Mouse (Mus musculus) forebrain, embryonic 16.5 days (tissue): ENCODE results near the gene Dctn3. TPM values are rescaled to one million over a fixed set of nuclear protein-coding genes. Genes with fewer than 3 reads are reported as not detected.
"Not testable (repeated sequence)": the region's sequence is repeated elsewhere in the genome, so short reads cannot be mapped to it uniquely, and the experiment has no call there.

ENCODE experiments used
- ATAC-seq: fragments of 200-750 bp; cut with Nextera tagmentation; 2 replicates; pipeline ENCODE4 v1.8.0; 2017; ENCODE audit warnings: mild to moderate bottlenecking, moderate library complexity
- H3K27ac ChIP-seq: fragments of 300-500 bp; sonication (generic); 2 replicates; pipeline ENCODE4 v1.5.1; 2014; ENCODE audit warnings: low read length, control low read depth
- H3K27me3 ChIP-seq: fragments of 300-500 bp; sonication (generic); replicated peaks from 2 replicates; pipeline ENCODE4 v1.6.1; 2014; ENCODE audit warnings: low read length; ENCODE audit not compliant: control insufficient read depth, insufficient read depth
- H3K36me3 ChIP-seq: fragments of 300-500 bp; sonication (generic); 2 replicates; pipeline ENCODE4 v1.6.1; 2014; ENCODE audit not compliant: control insufficient read depth, insufficient read depth
- H3K4me1 ChIP-seq: fragments of 300-500 bp; sonication (generic); replicated peaks from 2 replicates; pipeline ENCODE4 v1.6.1; 2014; ENCODE audit warnings: low read length; ENCODE audit not compliant: control insufficient read depth, insufficient read depth
- H3K4me2 ChIP-seq: fragments of 300-500 bp; sonication (generic); 2 replicates; pipeline ENCODE4 v1.6.1; 2014; ENCODE audit warnings: mild to moderate bottlenecking, low read length, control low read depth
- H3K4me3 ChIP-seq: fragments of 300-500 bp; sonication (generic); replicated peaks from 2 replicates; pipeline ENCODE4 v1.5.1; 2014; ENCODE audit warnings: mild to moderate bottlenecking, low read length, control low read depth
- H3K9ac ChIP-seq: fragments of 300-500 bp; sonication (generic); replicated peaks from 2 replicates; pipeline ENCODE4 v1.6.1; 2014; ENCODE audit warnings: low read depth, low read length, control low read depth
- H3K9me3 ChIP-seq: fragments of 300-500 bp; sonication (generic); 2 replicates; pipeline ENCODE4 v1.6.1; 2016; ENCODE audit warnings: low read length; ENCODE audit not compliant: control insufficient read depth
- WGBS: fragments of 180-500 bp; shearing (Covaris S2); extraction: QIAGEN DNeasy Blood & Tissue Kit; methylation state at CpG from one replicate; pipeline ENCODE4 v1.1.7; 2014; 5-methylcytosine and 5-hydroxymethylcytosine counted together
- polyA plus RNA-seq: library from polyadenylated mRNA; unstranded; fragments of >200 nt; fragmentation: Nextera tagmentation; extraction: Ambion mirVana; gene quantifications from 2 replicates; pipeline ENCODE4 v1.2.1, GENCODE M21; 2015

Gene Dctn3
- polyA plus RNA-seq, 1 experiment from 2014 or later = 315 TPM

DNA sequence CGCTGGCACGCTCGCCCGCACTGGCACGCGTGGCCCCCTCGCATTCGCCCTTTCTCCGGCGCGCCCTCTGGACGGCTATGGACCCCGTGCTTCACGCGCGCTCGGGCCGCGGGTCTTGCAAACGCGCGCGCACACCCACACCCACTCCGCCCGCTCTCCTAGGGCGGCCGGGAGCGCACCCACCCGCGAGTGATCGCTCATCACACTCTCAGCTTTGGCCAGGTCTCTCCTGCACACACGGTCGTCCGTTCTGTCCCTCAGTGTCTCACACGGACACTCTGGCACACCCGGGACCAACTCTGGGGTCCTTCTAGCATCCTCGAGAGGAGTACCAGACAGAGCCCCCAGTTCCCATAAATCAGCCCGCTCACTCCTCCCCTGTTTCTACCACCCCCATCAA, 27.2 kb downstream of the Dctn3 start:
- ATAC-seq, H3K9ac ChIP-seq, H3K9me3 ChIP-seq, H3K27me3 ChIP-seq, H3K4me1 ChIP-seq, H3K36me3 ChIP-seq, H3K27ac ChIP-seq: not testable (repeated sequence)
- H3K4me2 ChIP-seq = peak overlapping the region; percentile 25; the same call in 1 of the 2 replicates
- WGBS = 4% methylated on average over 12 of the region's 38 CpGs
- H3K4me3 ChIP-seq = peak overlapping the region; percentile 25; the same call in 1 of the 2 replicates

- not testable (repeated sequence) for H3K36me3 ChIP-seq, H3K27ac ChIP-seq, H3K4me1 ChIP-seq, H3K9me3 ChIP-seq, ATAC-seq, H3K9ac ChIP-seq, H3K4me3 ChIP-seq, H3K27me3 ChIP-seq
- peak overlapping the region; percentile 11; the same call in 1 of the 2 replicates for H3K4me2 ChIP-seq
- 3% methylated on average over 4 of the region's 4 CpGs for WGBS
Observed at GRCm38 (mm10) chr4:41693511-41693910, 29.5 kb downstream of the Dctn3 start.

- no CpG with 5 or more reads among the region's 4 CpGs for WGBS
- not testable (repeated sequence) for H3K9me3 ChIP-seq, H3K27me3 ChIP-seq, ATAC-seq, H3K4me1 ChIP-seq, H3K9ac ChIP-seq, H3K4me3 ChIP-seq, H3K36me3 ChIP-seq, H3K27ac ChIP-seq, H3K4me2 ChIP-seq
Observed at GRCm38 (mm10) chr4:41690014-41690413, 33.0 kb downstream of the Dctn3 start.

DNA sequence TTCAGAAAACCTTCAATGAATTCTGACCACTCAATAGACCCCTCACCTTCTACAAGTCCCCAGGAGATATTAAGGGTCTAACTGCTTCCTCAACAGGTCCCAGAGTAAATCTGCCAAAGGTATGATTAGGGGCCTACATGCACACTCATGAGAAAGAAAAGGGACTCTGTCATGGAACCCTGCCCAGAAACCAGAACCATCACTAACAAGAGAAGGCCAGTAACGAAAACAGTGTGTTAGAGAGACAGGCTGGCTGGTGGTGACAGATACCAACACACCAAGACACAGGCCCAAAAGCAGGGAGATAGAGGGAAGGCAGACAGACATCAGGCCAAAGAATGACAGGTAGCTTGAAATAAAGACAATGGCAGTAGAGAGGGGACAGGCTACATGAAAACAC, 34.4 kb downstream of the Dctn3 start:
- not testable (repeated sequence) for H3K27me3 ChIP-seq, H3K36me3 ChIP-seq, H3K9ac ChIP-seq, H3K4me1 ChIP-seq, H3K9me3 ChIP-seq, H3K27ac ChIP-seq, H3K4me2 ChIP-seq, ATAC-seq, H3K4me3 ChIP-seq
- 16% methylated on average over 1 of the region's 1 CpGs for WGBS

- H3K4me2 ChIP-seq, H3K9ac ChIP-seq, H3K9me3 ChIP-seq, H3K27me3 ChIP-seq, H3K36me3 ChIP-seq, H3K27ac ChIP-seq, H3K4me3 ChIP-seq: not testable (repeated sequence)
- H3K4me1 ChIP-seq = peaks cover 23% of the 10 kb centered on the region
- 11% methylated on average over 9 of the region's 10 CpGs for WGBS
- ATAC-seq = peak; percentile 13
Observed at GRCm38 (mm10) chr4:41685882-41686492, 37.0 kb downstream of the Dctn3 start.

DNA sequence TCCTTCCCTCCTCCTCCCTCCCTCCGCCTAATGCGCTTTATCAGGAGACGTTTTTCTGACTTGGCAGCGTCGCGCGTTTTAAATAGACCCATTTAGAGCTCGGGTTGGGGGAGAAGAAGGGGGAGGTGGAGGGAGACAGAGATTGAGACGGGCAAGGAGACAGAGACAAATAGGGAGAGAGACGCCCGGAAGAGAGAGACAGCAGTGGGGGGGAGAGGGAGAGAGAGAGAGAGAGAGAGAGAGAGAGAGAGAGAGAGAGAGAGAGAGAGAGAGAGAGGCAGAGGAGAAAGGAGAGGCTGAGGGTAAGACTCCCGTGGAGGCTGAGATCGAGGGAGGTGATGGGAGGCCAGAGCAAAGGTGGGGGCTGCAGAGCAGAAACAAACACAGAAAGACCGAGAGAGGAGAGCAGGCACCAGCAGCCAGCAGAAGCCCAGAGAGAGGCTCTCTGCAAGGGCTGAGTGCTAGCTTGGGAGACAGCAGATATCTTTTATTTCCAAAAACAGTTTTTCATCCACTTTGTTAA, 38.0 kb downstream of the Dctn3 start:
- WGBS = under 1% methylated on average over 14 of the region's 14 CpGs
- ATAC-seq = peak; percentile 16
- H3K36me3 ChIP-seq = not testable (repeated sequence)

GRCm38 (mm10) chr4:41684131-41684930, 38.6 kb downstream of the Dctn3 start:
- not testable (repeated sequence) for H3K27me3 ChIP-seq, H3K9ac ChIP-seq, H3K36me3 ChIP-seq, H3K9me3 ChIP-seq
- Histone ChIP-seq H3K4me3 (0 out of 2 replicates have a peak overlapping the region, but pooled peaks have one; percentile 6), H3K4me2 (peak overlapping the region; percentile 26), H3K27ac (peak overlapping the region; percentile 73), H3K4me1 (peaks cover 38% of the 10 kb centered on the region)
- 4% methylated on average over 18 of the region's 27 CpGs for WGBS
- ATAC-seq = peak; percentile 15

More for the DNA sequence above, 38.0 kb downstream of the Dctn3 start:
- Histone ChIP-seq H3K4me1 (peaks cover 32% of the 10 kb centered on the region), H3K27ac (peak overlapping the region; percentile 44; the same call in 1 of the 2 replicates)
- not testable (repeated sequence) for H3K9me3 ChIP-seq, H3K4me3 ChIP-seq, H3K9ac ChIP-seq, H3K27me3 ChIP-seq, H3K4me2 ChIP-seq

GRCm38 (mm10) chr4:41683303-41683702, 39.7 kb downstream of the Dctn3 start:
- peak; percentile 47 for ATAC-seq
- H3K4me2 ChIP-seq = peak overlapping the region; percentile 34; the same call in 1 of the 2 replicates
- WGBS = no CpG with 5 or more reads among the region's 27 CpGs
- H3K4me3 ChIP-seq, H3K9ac ChIP-seq, H3K9me3 ChIP-seq, H3K36me3 ChIP-seq, H3K27me3 ChIP-seq, H3K27ac ChIP-seq: not testable (repeated sequence)
- H3K4me1 ChIP-seq = peaks cover 43% of the 10 kb centered on the region

GRCm38 (mm10) chr4:41682789-41683188, 40.2 kb downstream of the Dctn3 start:
- H3K27ac ChIP-seq = peak overlapping the region; percentile 52; the same call in 1 of the 2 replicates
- peak overlapping the region; percentile 32 for H3K9ac ChIP-seq
- H3K4me1 ChIP-seq = peaks cover 48% of the 10 kb centered on the region
- peak overlapping the region; percentile 10; the same call in 1 of the 2 replicates for H3K4me2 ChIP-seq
- 23% methylated on average over 6 of the region's 6 CpGs for WGBS
- H3K9me3 ChIP-seq = no peaks in the 10 kb centered on the region
- no peaks in the 10 kb centered on the region for H3K27me3 ChIP-seq
- no peak overlapping the region for H3K4me3 ChIP-seq
- no peak for ATAC-seq
- H3K36me3 ChIP-seq = no peaks in the 10 kb centered on the region
